Mouse (Mus musculus) 416B (cell line): ENCODE data around the gene Slc12a6.

Experiments used
- DNase-seq: peaks from one replicate; pipeline ENCODE4 v3.0.0; 2011; ENCODE audit warnings: low read depth

Gene Slc12a6

GRCm38 (mm10) chr2:112391346-112392000 lies 125.8 kb downstream of the Slc12a6 start:
- DNase-seq = peak; percentile 49

GRCm38 (mm10) chr2:112392689-112393088 lies 127.1 kb downstream of the Slc12a6 start:
- peak; percentile 44 for DNase-seq

DNA sequence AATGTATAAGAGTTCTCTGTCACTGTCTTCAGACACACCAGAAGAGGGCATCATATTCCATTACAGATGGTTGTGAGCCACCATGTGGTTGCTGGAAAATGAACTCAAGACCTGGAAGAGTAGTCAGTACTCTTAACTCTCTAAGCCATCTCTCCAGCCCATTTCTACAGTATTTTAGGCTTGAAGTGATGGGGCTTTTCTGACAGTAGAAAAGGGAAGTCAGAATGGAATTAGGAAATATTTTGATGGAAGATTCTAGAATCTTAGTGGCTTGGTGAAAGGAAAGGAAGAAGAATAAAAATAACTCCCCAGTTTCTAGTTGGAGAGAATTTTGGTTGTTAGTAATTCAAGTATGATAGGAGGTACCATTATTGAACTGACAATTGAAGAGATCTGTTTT lies 128.3 kb downstream of the Slc12a6 start:
- peak; percentile 38 for DNase-seq

DNA sequence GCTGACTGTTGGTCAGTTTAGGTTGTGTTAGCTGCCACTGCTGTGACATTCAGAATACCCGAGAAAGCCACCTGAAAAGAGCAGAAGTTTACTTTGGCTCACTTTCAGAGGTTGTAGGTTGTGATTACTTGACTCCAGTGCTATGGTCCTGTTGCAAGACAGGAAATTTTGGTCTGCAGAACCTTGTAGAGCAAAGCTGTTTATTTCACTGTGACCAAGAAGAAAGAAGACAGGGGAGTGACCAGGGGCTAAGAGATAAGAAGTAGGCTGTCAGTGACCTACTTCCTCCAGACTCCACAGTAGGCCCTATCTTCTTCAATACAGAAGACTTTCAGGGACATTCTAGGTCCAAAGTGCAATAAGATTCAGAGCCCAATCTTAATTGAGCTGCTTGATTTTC lies 131.0 kb downstream of the Slc12a6 start:
- peak; percentile 95 for DNase-seq

- DNase-seq = no peak
These were observed 141.4 kb downstream of the Slc12a6 start for GRCm38 (mm10) chr2:112407030-112407429.
